Mouse (Mus musculus) forebrain, embryonic 13.5 days (tissue): ENCODE measurements around the gene Cfap221. TPM values are rescaled to one million over a fixed set of nuclear protein-coding genes. Genes with fewer than 3 reads are reported as not detected.

ENCODE experiments used
- ATAC-seq: fragments of 200-750 bp; cut with Nextera tagmentation; 2 replicates; pipeline ENCODE4 v1.8.0; 2017
- H3K27ac ChIP-seq: fragments of 300-500 bp; sonication (generic); 2 replicates; pipeline ENCODE4 v1.5.1; 2015; ENCODE audit warnings: inconsistent platforms, mild to moderate bottlenecking, moderate library complexity
- H3K27me3 ChIP-seq: fragments of 300-500 bp; sonication (generic); 2 replicates; pipeline ENCODE4 v1.6.1; 2015; ENCODE audit warnings: mild to moderate bottlenecking, inconsistent platforms
- H3K36me3 ChIP-seq: fragments of 300-500 bp; sonication (generic); 2 replicates; pipeline ENCODE4 v1.6.1; 2015; ENCODE audit warnings: mild to moderate bottlenecking, inconsistent platforms; ENCODE audit not compliant: poor library complexity, severe bottlenecking
- H3K4me1 ChIP-seq: fragments of 300-500 bp; sonication (generic); 2 replicates; pipeline ENCODE4 v1.6.1; 2015; ENCODE audit warnings: inconsistent platforms
- H3K4me2 ChIP-seq: fragments of 300-500 bp; sonication (generic); 2 replicates; pipeline ENCODE4 v1.6.1; 2015; ENCODE audit warnings: inconsistent platforms, mild to moderate bottlenecking, moderate library complexity
- H3K4me3 ChIP-seq: fragments of 300-500 bp; sonication (generic); 2 replicates; pipeline ENCODE4 v1.5.1; 2015; ENCODE audit warnings: mild to moderate bottlenecking, inconsistent platforms
- H3K9ac ChIP-seq: fragments of 300-500 bp; sonication (generic); 2 replicates; pipeline ENCODE4 v1.6.1; 2015; ENCODE audit warnings: mild to moderate bottlenecking, inconsistent platforms
- H3K9me3 ChIP-seq: fragments of 300-500 bp; sonication (generic); replicated peaks from 2 replicates; pipeline ENCODE4 v1.6.1; 2016; ENCODE audit warnings: inconsistent platforms
- WGBS: fragments of 180-500 bp; shearing (Covaris S2); methylation state at CpG from one replicate; pipeline ENCODE4 v1.1.7; 2015; 5-methylcytosine and 5-hydroxymethylcytosine counted together
- polyA plus RNA-seq: library from polyadenylated mRNA; unstranded; fragments of >200 nt; fragmentation: Nextera tagmentation; extraction: Ambion mirVana; gene quantifications from 2 replicates; pipeline ENCODE4 v1.2.1, GENCODE M21; 2015

The Cfap221 gene
- polyA plus RNA-seq, 1 experiment from 2014 or later: not detected

DNA sequence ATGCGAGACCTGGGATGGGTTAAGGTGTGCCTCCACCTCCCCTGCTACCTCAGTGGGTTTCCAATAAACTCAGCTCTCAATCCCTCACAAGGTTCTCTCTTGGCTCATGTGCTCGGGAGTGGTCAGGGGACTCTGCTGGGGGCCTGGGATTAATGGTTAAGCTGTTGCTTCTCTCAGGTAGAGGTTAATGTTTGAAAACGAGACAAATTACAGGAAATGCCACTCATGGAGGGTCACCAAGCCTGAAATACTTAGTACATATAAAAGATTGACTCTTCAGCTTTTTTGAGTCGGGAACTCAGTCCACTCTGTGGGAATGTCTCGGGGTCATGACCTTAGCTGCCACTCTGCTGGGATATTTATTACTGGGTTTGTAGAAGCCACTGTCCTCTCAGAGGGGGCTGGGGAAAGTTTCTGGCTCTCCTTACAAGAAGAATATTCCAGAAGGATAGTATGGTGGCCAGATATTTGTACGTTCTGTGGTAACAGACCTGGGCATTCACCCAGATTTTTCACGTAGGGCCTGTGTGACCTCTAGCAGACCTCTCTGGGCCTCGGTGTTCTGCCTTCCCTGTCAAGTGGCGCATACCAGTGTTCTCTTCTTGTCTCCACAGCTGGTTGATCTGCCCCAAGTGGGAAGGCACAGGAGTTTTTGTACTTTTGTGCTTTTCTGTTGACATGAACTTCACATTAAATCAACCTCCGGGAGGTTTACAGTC lies 27.5 kb upstream of the Cfap221 start:
- no peak overlapping the region for H3K4me2 ChIP-seq
- WGBS: 76% methylated on average over 10 of the region's 10 CpGs
- no peak for ATAC-seq

DNA sequence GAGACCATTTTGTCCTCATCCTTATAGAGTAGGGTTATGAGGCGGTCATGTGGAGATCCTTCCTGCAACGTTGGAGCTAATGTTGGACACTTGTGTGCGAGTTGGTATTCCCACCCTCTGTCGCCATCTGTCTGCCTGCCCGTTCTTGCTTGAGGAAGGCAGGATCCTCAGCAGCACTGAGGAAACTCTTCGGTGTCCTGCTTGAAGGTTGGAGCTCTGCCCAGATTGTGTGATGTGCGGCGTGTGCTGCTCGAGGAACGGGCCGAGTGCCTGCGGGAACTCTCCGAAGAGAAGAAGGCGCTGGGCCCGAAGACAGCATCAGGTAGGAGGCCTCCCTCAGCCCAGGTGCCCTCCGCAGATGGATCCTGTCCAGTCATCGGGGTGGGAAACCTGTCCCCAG lies 24.9 kb upstream of the Cfap221 start:
- Histone ChIP-seq H3K9me3 (no peaks in the 10 kb centered on the region), H3K27me3 (no peaks in the 10 kb centered on the region), H3K4me2 (no peak overlapping the region), H3K4me1 (peaks cover 7% of the 10 kb centered on the region; the same call in 1 of the 2 replicates), H3K36me3 (no peaks in the 10 kb centered on the region), H3K4me3 (no peak overlapping the region), H3K9ac (no peak overlapping the region), H3K27ac (no peak overlapping the region)
- WGBS: 89% methylated on average over 17 of the region's 17 CpGs
- ATAC-seq: no peak

More for the DNA sequence above, 27.5 kb upstream of the Cfap221 start:
- no peak overlapping the region for H3K4me3 ChIP-seq
- H3K4me1 ChIP-seq: peaks cover 7% of the 10 kb centered on the region
- no peaks in the 10 kb centered on the region for H3K9me3 ChIP-seq
- no peaks in the 10 kb centered on the region for H3K36me3 ChIP-seq
- no peak overlapping the region for H3K27ac ChIP-seq
- H3K9ac ChIP-seq: no peak overlapping the region
- no peaks in the 10 kb centered on the region for H3K27me3 ChIP-seq

DNA sequence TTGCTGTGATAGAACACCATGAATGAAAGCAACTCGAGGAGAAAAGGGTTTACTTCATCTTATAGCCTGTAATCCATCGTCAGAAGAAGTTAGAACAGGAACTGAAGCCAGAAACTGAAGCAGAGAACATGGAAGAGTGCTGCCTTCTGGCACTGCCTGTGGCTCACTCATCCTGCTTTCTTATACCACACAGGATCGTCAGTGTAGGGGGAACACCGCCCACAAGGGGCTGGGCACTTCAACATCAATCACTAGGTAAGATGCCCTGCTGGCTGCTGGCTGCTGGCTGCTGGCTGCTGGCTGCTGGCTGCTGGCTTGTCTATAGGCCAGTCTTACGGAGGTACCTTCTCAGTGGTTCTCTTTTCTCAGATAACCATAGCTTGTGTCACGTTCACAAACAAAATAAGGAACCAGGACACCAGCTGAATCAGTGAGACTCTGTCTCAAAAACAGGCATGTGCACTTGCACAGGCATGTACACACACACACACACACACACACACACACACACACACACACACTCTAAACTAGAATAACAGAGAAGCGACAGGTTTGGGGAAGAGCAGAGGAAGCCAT lies 23.4 kb upstream of the Cfap221 start:
- no peak for ATAC-seq

DNA sequence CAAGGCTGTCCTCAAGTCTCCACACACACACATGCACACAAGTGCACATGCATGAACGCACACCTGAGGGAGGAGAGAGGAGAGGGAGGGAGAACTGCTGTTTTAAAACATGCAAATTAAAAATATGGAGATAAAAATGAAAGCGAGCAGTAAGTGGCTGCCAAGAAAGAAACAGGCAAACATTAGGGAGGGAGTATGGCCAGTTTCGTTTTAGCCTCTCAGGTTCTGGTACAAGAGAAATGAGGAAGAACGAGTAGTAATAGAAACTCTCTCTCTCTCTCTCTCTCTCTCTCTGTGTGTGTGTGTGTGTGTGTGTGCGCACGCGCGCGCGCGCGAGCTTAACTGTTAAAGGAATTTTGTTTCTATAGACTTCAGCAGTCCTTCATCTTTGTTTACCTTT lies 22.4 kb upstream of the Cfap221 start:
- no peak overlapping the region for H3K4me2 ChIP-seq
- WGBS: 93% methylated on average over 12 of the region's 12 CpGs
- peaks cover 7% of the 10 kb centered on the region; the same call in 1 of the 2 replicates for H3K4me1 ChIP-seq
- no peak for ATAC-seq
- no peak overlapping the region for H3K27ac ChIP-seq
- no peaks in the 10 kb centered on the region for H3K36me3 ChIP-seq
- no peaks in the 10 kb centered on the region for H3K9me3 ChIP-seq
- H3K9ac ChIP-seq: no peak overlapping the region
- no peak overlapping the region for H3K4me3 ChIP-seq
- H3K27me3 ChIP-seq: no peaks in the 10 kb centered on the region

More for the DNA sequence above, 23.4 kb upstream of the Cfap221 start:
- no peaks in the 10 kb centered on the region for H3K36me3 ChIP-seq
- no peak overlapping the region for H3K27ac ChIP-seq
- H3K4me2 ChIP-seq: no peak overlapping the region
- no peak overlapping the region for H3K4me3 ChIP-seq
- H3K27me3 ChIP-seq: no peaks in the 10 kb centered on the region
- H3K9me3 ChIP-seq: no peaks in the 10 kb centered on the region
- no peak overlapping the region for H3K9ac ChIP-seq
- 82% methylated on average over 7 of the region's 7 CpGs for WGBS
- H3K4me1 ChIP-seq: peaks cover 7% of the 10 kb centered on the region; the same call in 1 of the 2 replicates

DNA sequence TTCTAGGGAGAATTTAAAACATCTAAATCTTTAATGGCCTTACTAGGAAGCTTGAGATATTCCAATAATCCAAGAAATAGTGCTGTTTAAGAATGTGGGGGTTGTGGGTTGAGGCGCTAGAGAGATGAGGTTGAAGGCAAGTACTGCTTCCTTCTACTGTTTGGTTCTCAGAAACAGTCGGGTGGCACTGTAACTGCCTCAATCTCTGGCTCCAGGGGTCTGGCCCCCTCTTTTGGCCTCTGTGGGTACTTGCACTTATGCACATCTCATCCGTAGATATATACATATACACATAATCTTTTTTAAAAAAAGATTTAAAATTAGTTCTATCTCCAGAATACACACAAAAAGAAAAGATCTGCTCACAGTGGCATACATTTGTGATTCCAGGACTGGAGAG lies 21.9 kb upstream of the Cfap221 start:
- H3K9ac ChIP-seq: no peak overlapping the region
- H3K4me3 ChIP-seq: no peak overlapping the region
- H3K27me3 ChIP-seq: no peaks in the 10 kb centered on the region
- no peaks in the 10 kb centered on the region for H3K36me3 ChIP-seq
- 35% methylated on average over 3 of the region's 3 CpGs for WGBS
- no peak overlapping the region for H3K4me2 ChIP-seq
- H3K4me1 ChIP-seq: peaks cover 7% of the 10 kb centered on the region; the same call in 1 of the 2 replicates
- ATAC-seq: no peak
- no peak overlapping the region for H3K27ac ChIP-seq
- H3K9me3 ChIP-seq: no peaks in the 10 kb centered on the region

DNA sequence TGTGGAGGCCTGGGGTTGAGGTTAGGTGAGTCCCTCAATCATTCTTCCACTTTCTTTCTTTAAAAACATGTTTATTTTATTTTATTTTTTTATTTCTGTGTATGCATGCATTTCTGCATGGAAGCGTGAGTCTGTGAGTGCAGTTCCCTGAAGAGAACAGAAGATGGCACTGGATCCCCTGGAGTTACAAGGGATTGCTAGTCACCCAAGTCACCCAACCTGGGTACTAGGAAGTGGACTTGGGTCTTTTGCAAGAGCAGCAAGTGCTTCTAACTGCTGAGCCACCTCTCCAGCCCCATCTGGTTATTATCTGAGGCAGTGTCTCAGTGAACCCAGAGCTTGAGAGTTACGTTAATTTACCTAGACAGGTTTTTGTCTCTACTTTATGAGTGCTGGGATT lies 19.2 kb upstream of the Cfap221 start:
- Histone ChIP-seq H3K9me3 (no peaks in the 10 kb centered on the region), H3K27me3 (no peaks in the 10 kb centered on the region), H3K27ac (no peak overlapping the region), H3K9ac (no peak overlapping the region), H3K4me1 (peaks cover 7% of the 10 kb centered on the region; the same call in 1 of the 2 replicates), H3K36me3 (no peaks in the 10 kb centered on the region), H3K4me3 (no peak overlapping the region), H3K4me2 (no peak overlapping the region)
- no peak for ATAC-seq
- WGBS: 86% methylated on average over 2 of the region's 2 CpGs

DNA sequence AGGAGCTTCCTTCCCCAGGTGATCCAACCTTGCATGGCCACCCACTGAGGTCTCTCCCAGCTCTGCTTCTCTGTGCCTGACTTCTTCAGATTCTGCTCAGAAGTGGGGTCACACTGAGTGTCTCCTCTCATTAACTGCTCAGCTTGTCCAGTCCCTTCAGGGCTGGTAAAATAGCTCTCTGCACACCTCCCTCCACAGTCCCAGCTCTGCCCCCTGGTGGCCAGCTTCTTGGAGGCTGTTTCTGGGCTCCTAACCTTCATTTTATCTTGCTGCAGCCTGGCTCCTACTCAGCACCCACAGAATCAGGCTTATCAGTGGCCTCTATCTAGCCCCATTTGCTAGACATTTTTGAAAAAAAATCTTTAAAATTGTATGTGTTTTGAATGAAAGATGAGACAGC lies 16.1 kb upstream of the Cfap221 start:
- H3K4me3 ChIP-seq: no peak overlapping the region
- peak; percentile 57; the same call in 1 of the 2 replicates for ATAC-seq
- no peaks in the 10 kb centered on the region for H3K36me3 ChIP-seq

DNA sequence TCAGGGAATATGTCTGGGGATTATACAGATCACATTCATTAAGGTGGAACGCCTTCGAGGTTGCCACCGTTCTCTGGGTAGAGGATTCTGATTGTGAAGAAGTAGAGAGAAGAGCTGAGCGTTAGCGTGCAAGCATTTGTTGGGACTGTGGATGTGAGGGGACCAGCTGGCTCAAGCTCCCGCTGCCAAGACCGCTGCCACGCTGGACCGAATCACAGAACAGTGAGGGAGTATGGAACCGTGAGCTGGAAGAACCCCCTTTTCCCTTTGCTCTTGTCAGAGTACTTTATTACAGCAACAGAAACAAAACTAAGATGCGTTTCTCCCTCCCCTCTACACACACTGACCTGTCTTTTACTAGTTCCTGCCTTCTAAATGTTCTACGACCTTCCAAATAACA lies 15.6 kb upstream of the Cfap221 start:
- Histone ChIP-seq H3K4me3 (no peak overlapping the region), H3K27ac (no peak overlapping the region), H3K4me1 (peaks cover 14% of the 10 kb centered on the region), H3K36me3 (no peaks in the 10 kb centered on the region), H3K4me2 (no peak overlapping the region), H3K9me3 (no peaks in the 10 kb centered on the region), H3K27me3 (peaks cover 9% of the 10 kb centered on the region; the same call in 1 of the 2 replicates), H3K9ac (no peak overlapping the region)
- 79% methylated on average over 12 of the region's 12 CpGs for WGBS
- ATAC-seq: no peak

More for the DNA sequence above, 16.1 kb upstream of the Cfap221 start:
- Histone ChIP-seq H3K4me2 (no peak overlapping the region), H3K27me3 (0 out of 2 replicates have a peak, but pooled peaks cover 4% of the 10 kb centered on the region), H3K4me1 (peaks cover 9% of the 10 kb centered on the region; the same call in 1 of the 2 replicates), H3K27ac (no peak overlapping the region), H3K9ac (no peak overlapping the region), H3K9me3 (no peaks in the 10 kb centered on the region)

DNA sequence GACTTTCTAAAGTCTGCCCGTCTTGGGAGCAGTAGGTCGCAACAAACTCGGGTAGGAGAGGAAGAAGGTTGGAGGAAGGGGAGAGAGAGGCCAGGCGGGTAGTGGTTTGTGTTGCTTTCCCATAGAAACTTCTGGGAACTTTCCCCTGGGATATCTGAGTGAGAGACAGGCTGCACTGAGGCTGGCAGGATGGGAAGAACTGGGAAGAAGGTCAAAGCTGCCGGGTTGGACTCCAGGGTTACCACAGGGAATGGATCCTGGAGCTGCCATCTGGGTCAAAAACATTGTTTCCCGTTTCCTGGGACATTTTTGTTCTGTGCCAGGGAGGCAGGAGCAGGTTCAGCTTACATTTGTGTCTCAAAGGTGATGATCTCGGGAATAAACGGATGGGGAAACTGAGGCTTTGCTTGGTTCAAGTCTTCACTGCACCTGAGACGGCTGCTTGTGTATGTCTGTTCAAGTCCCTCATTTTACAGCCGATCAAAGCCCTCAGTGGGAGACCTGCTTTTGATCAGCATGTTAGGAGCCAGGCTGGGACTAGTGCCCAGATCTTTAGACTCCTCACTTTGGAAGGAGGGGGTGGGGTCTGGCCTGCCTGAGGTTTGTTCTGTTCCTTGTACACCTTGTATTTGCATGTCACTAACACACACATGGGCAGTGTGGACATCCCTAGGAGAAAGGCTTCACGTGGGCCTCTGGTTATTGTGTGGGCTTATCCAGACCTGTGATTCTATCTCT lies 11.0 kb upstream of the Cfap221 start:
- no peaks in the 10 kb centered on the region for H3K36me3 ChIP-seq
- peaks cover 26% of the 10 kb centered on the region for H3K4me1 ChIP-seq
- 18% methylated on average over 11 of the region's 11 CpGs for WGBS
- peaks cover 21% of the 10 kb centered on the region; the same call in 1 of the 2 replicates for H3K27me3 ChIP-seq
- no peaks in the 10 kb centered on the region for H3K9me3 ChIP-seq
- peak overlapping the region; percentile 2; the same call in 1 of the 2 replicates for H3K27ac ChIP-seq
- H3K4me2 ChIP-seq: peak overlapping the region; percentile 81
- peak overlapping the region; percentile 46 for H3K4me3 ChIP-seq
- no peak for ATAC-seq
- no peak overlapping the region for H3K9ac ChIP-seq

DNA sequence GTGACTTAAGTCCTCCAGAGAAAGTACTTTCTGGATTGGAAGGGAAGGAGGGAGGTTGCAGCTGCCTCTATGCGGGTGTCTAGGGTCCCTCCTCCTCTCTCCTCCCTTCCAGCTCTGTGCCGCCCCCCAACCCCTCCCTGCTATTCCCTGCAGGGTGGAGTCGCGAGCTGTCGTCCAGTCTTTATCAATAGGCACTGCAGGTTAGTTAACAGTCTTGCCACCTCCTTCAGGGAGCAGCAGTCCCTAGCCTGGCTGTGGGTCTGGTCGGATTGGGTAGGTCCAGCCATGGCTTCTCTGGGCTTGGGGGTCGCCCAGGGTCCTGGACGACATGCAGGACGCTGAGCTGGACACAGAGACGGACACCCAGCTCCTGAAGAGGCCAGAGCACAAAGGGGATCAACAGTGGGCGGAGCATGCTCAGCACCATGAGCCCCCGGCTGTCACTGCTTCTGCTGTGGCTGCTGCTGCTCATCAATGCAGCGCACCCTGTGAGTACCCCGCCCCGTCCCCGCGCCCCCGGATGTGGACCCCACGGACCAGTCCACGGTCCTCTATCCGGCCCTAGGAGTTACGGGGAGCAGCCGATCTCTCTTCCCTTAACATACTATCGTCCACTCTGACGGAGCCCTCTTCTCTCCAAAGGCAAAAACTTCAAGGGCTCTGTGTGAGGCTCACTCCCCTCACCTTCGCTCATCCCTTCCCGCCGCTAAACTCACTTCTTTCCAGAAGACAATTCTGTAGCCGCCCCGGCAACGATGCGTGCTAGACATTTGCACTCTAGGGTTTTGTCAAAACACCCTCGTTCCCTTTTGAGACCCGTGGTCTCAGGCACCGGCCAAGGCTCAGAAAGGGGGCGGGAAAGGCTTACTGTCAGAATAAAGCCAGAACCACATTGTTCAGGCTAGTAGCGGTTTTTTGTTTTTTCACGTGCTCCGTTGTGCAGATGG lies 10.1 kb upstream of the Cfap221 start, which contains the start of gene Sctr:
Gene Sctr (plus strand): TSS at position 51 of the 947 bp plus-strand sequence.
- Histone ChIP-seq H3K4me1 (peaks cover 26% of the 10 kb centered on the region), H3K4me2 (peak within 1 kb of the TSS; percentile 81), H3K9me3 (no peaks in the 10 kb centered on the region), H3K27me3 (peaks cover 21% of the 10 kb centered on the region; the same call in 1 of the 2 replicates), H3K4me3 (peak within 1 kb of the TSS; percentile 46), H3K36me3 (no peaks in the 10 kb centered on the region), H3K27ac (no peak within 1 kb of the TSS), H3K9ac (peak within 1 kb of the TSS; percentile 61)
- peak; percentile 73 for ATAC-seq
- WGBS: 1% methylated on average over 39 of the region's 39 CpGs

DNA sequence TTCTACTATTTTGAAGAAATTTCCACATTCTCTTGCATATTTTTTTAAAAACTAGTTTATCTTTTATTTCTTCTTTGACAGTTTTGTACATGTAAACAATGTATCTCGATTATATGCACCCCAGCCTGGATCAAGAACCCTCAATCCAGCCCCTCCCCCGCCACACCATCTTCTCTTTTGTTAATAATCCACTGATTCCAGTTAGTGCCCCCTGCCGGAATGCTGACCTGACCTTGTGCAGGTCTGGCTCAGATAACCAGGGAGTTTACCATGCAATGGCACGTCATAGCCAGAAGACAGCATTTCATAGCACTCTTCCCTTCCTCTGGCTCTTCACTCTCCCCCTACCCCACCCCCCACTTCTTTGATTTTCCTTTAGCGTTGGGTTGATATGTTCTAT lies 610 bp upstream of the Cfap221 start:
- WGBS: 27% methylated on average over 5 of the region's 5 CpGs

More for the DNA sequence above, 610 bp upstream of the Cfap221 start:
- Histone ChIP-seq H3K4me2 (peak overlapping the region; percentile 69), H3K27me3 (0 out of 2 replicates have a peak, but pooled peaks cover 3% of the 10 kb centered on the region), H3K4me3 (peak overlapping the region; percentile 41; the same call in 1 of the 2 replicates), H3K27ac (no peak overlapping the region), H3K36me3 (no peaks in the 10 kb centered on the region), H3K9ac (no peak overlapping the region), H3K9me3 (no peaks in the 10 kb centered on the region), H3K4me1 (0 out of 2 replicates have a peak, but pooled peaks cover 7% of the 10 kb centered on the region)
- 0 out of 2 replicates have a peak, but pooled peaks have one; percentile 22 for ATAC-seq
